Mouse (Mus musculus): Measurements from ENCODE around the gene Ptch2. TPM values are rescaled to one million over a fixed set of nuclear protein-coding genes. Genes with fewer than 3 reads are reported as not detected.

Ptch2 gene
- polyA plus RNA-seq, 1 experiment from 2014 or later, result 5.3 TPM

DNA sequence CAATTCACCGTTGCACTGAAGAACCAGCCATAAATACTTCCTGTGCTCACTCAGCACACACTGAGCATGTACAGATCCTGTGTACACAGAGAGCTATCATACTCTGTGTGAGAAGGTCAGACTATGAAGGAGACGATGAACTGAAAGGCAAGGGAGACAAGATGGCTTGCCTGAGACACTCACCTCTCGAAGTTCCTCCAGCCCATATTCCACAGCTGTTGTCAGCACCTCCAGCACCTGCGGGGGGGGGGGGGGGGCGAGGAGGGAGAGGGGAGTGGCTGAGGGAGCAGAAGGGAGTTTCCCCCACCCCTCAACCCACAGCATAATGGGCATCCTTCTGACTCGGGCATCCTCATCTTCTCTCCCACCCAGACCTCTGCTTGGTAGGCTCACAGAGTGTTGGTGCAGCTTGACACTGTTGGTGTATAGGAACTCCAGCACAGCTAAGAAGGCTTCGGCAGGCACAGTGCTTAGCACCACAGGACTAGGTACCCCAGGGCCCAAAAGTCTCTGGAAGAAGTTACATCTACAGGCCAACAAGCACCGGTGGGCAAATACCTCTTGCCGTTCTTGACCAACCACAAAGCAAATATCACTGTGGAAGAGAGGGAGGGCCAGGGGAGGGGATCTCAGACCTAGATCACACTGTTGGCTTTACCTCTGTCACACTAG, 27.8 kb downstream of the Ptch2 start:
- H3K4me2 ChIP-seq (replicated peaks), result no peak overlapping the region
- no peak overlapping the region for H3K4me3 ChIP-seq
- H3K27me3 ChIP-seq, result 0 out of 2 replicates have a peak, but pooled peaks cover 6% of the 10 kb centered on the region
- WGBS, result 91% methylated on average over 7 of the region's 9 CpGs
- no peak overlapping the region for H3K9ac ChIP-seq (replicated peaks)
- H3K4me1 ChIP-seq, result peaks cover 36% of the 10 kb centered on the region
- H3K27ac ChIP-seq (replicated peaks), result no peak overlapping the region
- no peaks in the 10 kb centered on the region for H3K9me3 ChIP-seq
- H3K36me3 ChIP-seq, result peaks cover 12% of the 10 kb centered on the region
- no peak for ATAC-seq (ENCODE audit: low FRiP score, low read depth)

DNA sequence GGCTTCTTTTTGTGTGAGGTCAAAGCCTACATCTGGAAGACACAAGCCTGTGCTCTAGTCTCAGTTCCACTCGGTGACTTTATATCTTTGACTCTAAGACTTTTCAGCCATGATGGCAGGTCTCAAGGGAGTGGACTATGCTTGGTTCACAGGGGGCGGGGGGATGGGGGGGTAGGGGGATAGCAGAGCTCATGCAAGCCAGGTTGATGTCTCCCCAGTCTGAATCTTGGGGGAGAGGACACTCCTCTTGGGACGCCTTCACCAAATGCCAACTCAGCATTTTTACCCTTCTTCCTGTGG, 28.3 kb downstream of the Ptch2 start:
- 0 out of 2 replicates have a peak, but pooled peaks cover 6% of the 10 kb centered on the region for H3K27me3 ChIP-seq
- no peak overlapping the region for H3K4me2 ChIP-seq (replicated peaks)
- WGBS, result 98% methylated on average over 3 of the region's 3 CpGs
- ATAC-seq (ENCODE audit: low FRiP score, low read depth), result no peak
- no peak overlapping the region for H3K9ac ChIP-seq (replicated peaks)
- H3K4me1 ChIP-seq, result peaks cover 36% of the 10 kb centered on the region
- no peak overlapping the region for H3K27ac ChIP-seq (replicated peaks)
- peaks cover 17% of the 10 kb centered on the region for H3K36me3 ChIP-seq
- no peaks in the 10 kb centered on the region for H3K9me3 ChIP-seq
- H3K4me3 ChIP-seq, result no peak overlapping the region

DNA sequence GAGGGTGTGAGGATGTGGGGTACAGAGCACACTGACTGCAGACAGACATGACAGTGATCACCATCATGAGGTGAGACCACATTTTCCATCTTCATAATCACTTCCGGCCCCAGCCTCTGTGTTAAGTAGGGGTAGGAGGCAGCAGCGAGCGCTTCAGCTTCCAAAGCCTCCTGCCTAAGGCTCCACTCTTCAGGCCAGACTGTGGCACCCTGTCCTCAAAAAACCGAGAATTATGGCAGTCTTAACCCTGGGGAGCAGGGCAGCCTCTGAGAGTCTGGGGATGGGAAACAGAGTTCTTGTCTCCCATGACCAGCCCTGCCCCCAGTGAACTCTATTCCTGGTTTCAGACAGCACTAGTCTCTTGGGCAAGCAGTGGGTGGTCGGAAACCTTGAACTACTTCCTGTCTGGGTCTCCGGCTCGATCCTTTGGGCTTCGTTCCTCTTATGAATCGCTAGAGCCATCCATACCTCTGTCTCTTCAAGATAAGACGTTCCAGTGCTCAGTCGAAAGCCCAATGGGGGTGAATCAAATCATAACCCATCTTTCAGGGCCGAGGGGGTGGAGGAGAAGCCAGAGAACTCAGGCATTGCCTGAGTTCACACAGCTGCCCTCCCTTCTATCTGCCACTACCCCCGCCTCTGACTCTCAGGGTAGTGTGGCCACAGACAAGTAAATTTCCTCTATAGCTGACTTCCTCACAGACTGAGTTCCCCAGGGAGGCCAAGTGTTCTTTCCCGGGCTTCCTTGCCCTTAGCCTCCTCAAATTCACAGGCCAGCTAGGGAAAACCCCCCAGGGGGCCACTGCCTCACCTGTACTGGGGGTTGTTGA, 28.9 kb downstream of the Ptch2 start:
- peak overlapping the region; percentile 55 for H3K9ac ChIP-seq (replicated peaks)
- H3K4me1 ChIP-seq, result peaks cover 34% of the 10 kb centered on the region
- peak overlapping the region; percentile 78 for H3K27ac ChIP-seq (replicated peaks)
- H3K4me2 ChIP-seq (replicated peaks), result peak overlapping the region; percentile 30; the same call in 1 of the 2 replicates
- no peaks in the 10 kb centered on the region for H3K9me3 ChIP-seq
- H3K27me3 ChIP-seq, result 0 out of 2 replicates have a peak, but pooled peaks cover 6% of the 10 kb centered on the region
- peaks cover 19% of the 10 kb centered on the region for H3K36me3 ChIP-seq
- ATAC-seq (ENCODE audit: low FRiP score, low read depth), result no peak
- no peak overlapping the region for H3K4me3 ChIP-seq
- 67% methylated on average over 14 of the region's 14 CpGs for WGBS

DNA sequence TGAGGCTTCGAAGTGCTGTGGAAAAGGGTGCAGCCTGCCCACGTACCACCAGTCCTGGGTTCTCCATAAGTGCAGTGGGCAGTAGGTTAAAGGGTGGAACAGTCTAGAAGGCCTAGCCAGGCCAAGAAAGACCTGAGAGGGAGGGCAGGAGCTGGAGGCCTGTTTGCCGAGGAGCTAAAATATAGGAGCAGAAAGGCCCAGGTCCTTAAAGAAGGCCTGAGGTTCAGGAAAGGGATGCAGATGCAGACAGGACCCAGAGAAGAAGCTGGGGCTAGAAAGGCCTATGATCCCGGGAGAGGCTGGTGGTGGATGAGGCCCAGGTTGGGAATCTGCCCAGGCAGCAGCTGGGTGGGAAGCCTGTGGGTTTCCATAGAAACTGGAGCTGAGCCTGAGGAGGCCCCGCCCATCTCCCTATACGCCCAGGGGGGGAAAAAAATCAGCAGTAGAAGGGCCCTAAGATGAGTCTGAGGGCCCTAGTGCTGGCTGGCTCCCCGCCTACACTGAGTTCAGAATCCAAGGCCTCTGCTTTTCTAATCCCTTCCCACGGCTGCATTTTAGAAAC, 29.6 kb downstream of the Ptch2 start, which contains the start of gene Btbd19:
Btbd19 (minus strand) TSS at position 378 of the 562 bp plus-strand sequence.
- H3K27me3 ChIP-seq, result 0 out of 2 replicates have a peak, but pooled peaks cover 6% of the 10 kb centered on the region
- H3K27ac ChIP-seq (replicated peaks), result peak within 1 kb of the TSS; percentile 78
- no peaks in the 10 kb centered on the region for H3K9me3 ChIP-seq
- H3K36me3 ChIP-seq, result peaks cover 20% of the 10 kb centered on the region
- peak within 1 kb of the TSS; percentile 55 for H3K9ac ChIP-seq (replicated peaks)
- H3K4me1 ChIP-seq, result peaks cover 36% of the 10 kb centered on the region
- ATAC-seq (ENCODE audit: low FRiP score, low read depth), result 0 out of 2 replicates have a peak, but pooled peaks have one; percentile 14
- WGBS, result 29% methylated on average over 8 of the region's 8 CpGs
- no peak within 1 kb of the TSS for H3K4me3 ChIP-seq
- peak within 1 kb of the TSS; percentile 30 for H3K4me2 ChIP-seq (replicated peaks)

DNA sequence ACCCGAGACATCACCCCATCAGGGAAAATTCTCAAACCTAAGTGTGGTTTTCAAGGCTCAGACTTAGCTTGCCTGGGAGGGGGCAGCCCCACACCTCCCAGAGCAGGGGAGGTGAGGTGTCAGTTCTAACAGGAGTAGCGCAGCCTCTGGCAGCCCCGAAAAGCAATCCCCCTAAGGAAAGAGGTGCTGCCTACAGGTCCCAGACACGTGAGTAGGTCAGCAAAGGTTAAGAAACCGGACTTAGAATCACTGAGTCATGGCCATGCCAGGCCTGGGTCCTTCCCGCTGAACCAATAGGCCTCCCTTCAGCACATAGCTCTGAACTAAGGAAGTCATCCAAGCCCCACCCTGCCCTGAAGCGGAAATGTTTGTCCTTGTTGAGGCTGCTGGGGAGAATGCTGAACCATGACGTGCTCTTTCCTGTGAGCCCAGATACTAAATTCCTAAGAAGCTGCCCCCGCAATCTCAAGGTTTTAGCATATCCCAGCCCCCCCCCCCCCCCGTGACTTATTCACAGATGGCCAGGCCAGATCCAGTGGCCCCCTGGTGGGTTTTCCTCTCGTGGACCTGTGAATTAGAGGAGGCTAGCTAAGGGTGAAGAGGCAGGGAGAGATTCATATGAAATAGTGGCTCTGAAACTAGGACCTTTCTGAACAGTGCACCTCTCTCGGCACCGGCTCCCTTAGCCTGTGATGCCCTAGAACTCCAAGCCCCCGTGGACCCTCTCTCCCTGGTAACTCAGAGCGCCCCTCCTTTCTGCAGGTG, 30.2 kb downstream of the Ptch2 start:
- WGBS, result 43% methylated on average over 15 of the region's 15 CpGs
- ATAC-seq (ENCODE audit: low FRiP score, low read depth), result no peak
- H3K4me2 ChIP-seq (replicated peaks), result peak overlapping the region; percentile 30

DNA sequence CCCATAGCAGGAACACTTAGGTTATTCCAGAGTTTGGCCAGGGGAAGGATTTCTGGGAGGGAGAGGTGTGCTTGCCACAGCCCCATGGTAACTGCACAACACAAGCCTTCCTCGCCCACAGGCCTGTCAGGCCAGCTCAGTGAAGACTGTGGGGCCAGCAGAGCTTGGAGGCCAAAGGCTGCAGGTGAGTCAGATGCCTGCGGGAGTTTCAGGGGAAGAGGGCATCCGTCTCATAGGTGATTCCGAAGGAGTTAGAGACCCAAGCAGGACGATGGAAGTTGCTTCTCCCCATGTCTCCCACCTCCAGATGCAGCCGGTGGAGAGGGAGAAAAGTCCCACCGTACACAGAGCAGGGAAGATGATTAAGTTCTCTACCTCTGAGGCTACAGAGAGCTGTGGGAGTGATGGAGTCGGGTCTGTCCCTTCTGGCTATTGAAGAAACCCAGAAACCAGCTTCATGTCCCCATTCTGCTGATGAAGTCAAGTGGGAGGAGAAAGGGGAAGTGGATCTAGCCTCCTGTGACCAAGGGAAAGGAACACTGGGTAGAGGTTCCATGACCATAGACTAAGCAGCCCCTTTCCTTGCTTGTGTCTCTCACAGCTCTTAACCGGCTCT, 30.9 kb downstream of the Ptch2 start, which contains the start of gene Tctex1d4:
Tctex1d4 (plus strand) TSS at position 120 of the 616 bp plus-strand sequence.
- Histone ChIP-seq H3K36me3 (peaks cover 24% of the 10 kb centered on the region), H3K9ac (replicated peaks) (peak within 1 kb of the TSS; percentile 55; the same call in 1 of the 2 replicates), H3K4me3 (no peak within 1 kb of the TSS), H3K4me1 (peaks cover 43% of the 10 kb centered on the region), H3K9me3 (no peaks in the 10 kb centered on the region), H3K27me3 (peaks cover 6% of the 10 kb centered on the region; the same call in 1 of the 2 replicates), H3K4me2 (replicated peaks) (peak within 1 kb of the TSS; percentile 30), H3K27ac (replicated peaks) (peak within 1 kb of the TSS; percentile 78)
- no peak for ATAC-seq (ENCODE audit: low FRiP score, low read depth)
- WGBS, result 90% methylated on average over 9 of the region's 9 CpGs

More for the DNA sequence above, 30.2 kb downstream of the Ptch2 start:
- Histone ChIP-seq H3K27ac (replicated peaks) (peak overlapping the region; percentile 78), H3K9me3 (no peaks in the 10 kb centered on the region), H3K9ac (replicated peaks) (peak overlapping the region; percentile 55; the same call in 1 of the 2 replicates), H3K4me1 (peaks cover 40% of the 10 kb centered on the region), H3K27me3 (peaks cover 6% of the 10 kb centered on the region; the same call in 1 of the 2 replicates), H3K4me3 (no peak overlapping the region), H3K36me3 (peaks cover 24% of the 10 kb centered on the region)

GRCm38 (mm10) chr4:117127991-117128686, 32.3 kb downstream of the Ptch2 start:
- H3K27me3 ChIP-seq, result peaks cover 6% of the 10 kb centered on the region; the same call in 1 of the 2 replicates
- no peaks in the 10 kb centered on the region for H3K9me3 ChIP-seq
- no peak for ATAC-seq (ENCODE audit: low FRiP score, low read depth)
- peaks cover 24% of the 10 kb centered on the region for H3K36me3 ChIP-seq
- H3K27ac ChIP-seq (replicated peaks), result no peak overlapping the region
- whole genome bisulfite sequencing, result 90% methylated on average over 33 of the region's 33 CpGs
- peaks cover 56% of the 10 kb centered on the region for H3K4me1 ChIP-seq
- H3K4me2 ChIP-seq (replicated peaks), result no peak overlapping the region
- H3K9ac ChIP-seq (replicated peaks), result no peak overlapping the region
- H3K4me3 ChIP-seq, result no peak overlapping the region

DNA sequence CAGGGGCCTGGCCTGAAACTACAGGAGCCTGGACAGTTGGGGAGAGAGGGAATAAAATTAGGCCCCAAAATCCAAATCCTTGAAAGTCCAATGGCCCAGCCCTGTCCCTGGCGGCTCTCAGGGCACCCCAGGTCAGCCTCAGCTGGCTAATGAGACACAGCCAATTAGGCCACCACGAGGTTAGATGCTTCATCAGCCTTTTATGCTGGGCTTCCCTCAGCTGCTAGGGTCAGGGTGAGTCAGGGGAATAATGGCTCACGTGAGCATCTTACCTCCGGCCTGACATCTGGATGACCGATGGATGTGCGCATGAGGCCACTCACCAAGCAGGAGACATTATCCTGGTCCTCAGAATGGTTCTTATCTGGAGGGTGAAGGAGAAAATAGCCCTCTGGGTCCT, 34.9 kb downstream of the Ptch2 start:
- Histone ChIP-seq H3K9me3 (no peaks in the 10 kb centered on the region), H3K4me3 (no peak overlapping the region), H3K9ac (replicated peaks) (peak overlapping the region; percentile 78; the same call in 1 of the 2 replicates), H3K4me2 (replicated peaks) (peak overlapping the region; percentile 84), H3K27me3 (peaks cover 10% of the 10 kb centered on the region; the same call in 1 of the 2 replicates), H3K27ac (replicated peaks) (peak overlapping the region; percentile 71), H3K36me3 (peaks cover 24% of the 10 kb centered on the region), H3K4me1 (peaks cover 45% of the 10 kb centered on the region)
- WGBS, result 50% methylated on average over 6 of the region's 6 CpGs
- no peak for ATAC-seq (ENCODE audit: low FRiP score, low read depth)

DNA sequence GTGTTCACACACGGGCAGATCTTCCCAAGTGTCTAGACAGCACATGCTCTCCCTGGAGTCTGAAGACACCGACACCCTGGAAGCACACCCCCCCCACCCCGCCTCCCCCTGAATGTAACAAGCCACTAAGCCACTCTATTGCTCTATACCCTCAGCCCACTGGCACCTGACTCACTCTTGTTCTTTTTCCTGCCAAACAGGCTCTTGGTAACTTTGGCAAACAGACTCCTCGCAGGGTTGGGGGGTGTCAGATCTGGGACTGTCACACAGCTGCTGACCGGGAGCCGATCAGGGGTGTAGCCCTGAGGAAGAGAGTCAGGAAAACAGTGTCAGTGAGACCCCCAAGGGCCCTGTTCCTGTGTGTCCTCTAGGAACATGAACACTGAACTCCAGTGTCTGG, 35.3 kb downstream of the Ptch2 start:
- 56% methylated on average over 6 of the region's 6 CpGs for WGBS
- Histone ChIP-seq H3K4me1 (peaks cover 41% of the 10 kb centered on the region), H3K4me3 (peak overlapping the region; percentile 88), H3K9ac (replicated peaks) (peak overlapping the region; percentile 78; the same call in 1 of the 2 replicates), H3K9me3 (no peaks in the 10 kb centered on the region), H3K27me3 (peaks cover 11% of the 10 kb centered on the region; the same call in 1 of the 2 replicates), H3K27ac (replicated peaks) (peak overlapping the region; percentile 71), H3K4me2 (replicated peaks) (peak overlapping the region; percentile 84), H3K36me3 (peaks cover 24% of the 10 kb centered on the region)
- no peak for ATAC-seq (ENCODE audit: low FRiP score, low read depth)

DNA sequence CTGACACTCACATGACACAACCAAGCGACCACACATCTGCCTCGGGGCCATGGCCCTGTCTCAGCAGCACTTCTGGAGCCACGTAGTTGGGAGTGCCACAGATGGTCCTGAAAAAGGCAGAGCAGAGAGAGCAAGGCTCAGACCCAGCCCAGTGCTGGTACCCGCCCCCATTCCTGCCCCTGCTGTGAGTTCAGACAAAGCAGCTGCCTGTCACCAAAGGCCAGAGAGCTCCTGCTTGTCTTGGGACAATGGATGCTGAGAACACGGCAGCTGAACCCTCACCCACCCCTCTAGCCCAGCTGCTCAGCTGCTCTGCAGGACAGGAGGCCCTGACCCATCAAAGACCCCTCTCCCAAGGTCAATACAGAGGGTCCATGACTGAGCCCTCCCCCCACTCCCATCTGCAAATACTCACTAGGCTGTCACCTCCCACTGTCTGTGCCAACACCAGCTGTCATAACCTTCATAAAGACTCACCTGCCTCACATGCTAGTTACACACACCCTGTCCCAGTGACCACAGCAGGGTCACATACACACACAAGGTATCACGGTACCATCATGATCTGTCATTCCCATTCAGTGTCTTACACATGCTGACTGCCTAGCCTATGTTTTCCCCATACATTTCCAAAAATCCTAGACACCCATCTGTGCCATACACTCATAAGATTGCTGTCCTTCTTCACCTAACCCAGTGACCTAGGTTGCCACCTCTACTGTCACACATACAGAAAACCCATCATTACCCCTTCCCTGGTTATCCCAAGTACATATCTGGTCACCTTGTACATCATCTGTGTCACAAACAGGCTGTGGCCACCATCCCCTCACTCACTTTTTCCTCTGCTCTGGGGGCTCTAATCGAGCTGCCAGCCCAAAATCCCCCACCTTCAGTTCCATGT, 36.3 kb downstream of the Ptch2 start:
- 3% methylated on average over 7 of the region's 7 CpGs for WGBS
- H3K9me3 ChIP-seq, result no peaks in the 10 kb centered on the region
- peak overlapping the region; percentile 78; the same call in 1 of the 2 replicates for H3K9ac ChIP-seq (replicated peaks)
- peak; percentile 76 for ATAC-seq (ENCODE audit: low FRiP score, low read depth)
- H3K4me3 ChIP-seq, result peak overlapping the region; percentile 88
- peak overlapping the region; percentile 84 for H3K4me2 ChIP-seq (replicated peaks)
- peaks cover 36% of the 10 kb centered on the region for H3K4me1 ChIP-seq
- H3K36me3 ChIP-seq, result peaks cover 22% of the 10 kb centered on the region
- peak overlapping the region; percentile 71 for H3K27ac ChIP-seq (replicated peaks)
- H3K27me3 ChIP-seq, result peaks cover 11% of the 10 kb centered on the region; the same call in 1 of the 2 replicates
